Mouse (Mus musculus) T-helper 2 cell (primary cell): ENCODE data around the gene Htra3.

ENCODE experiments used
- in situ Hi-C: fragments of 300-600 bp; cut with MboI, MseI; formaldehyde crosslinking; loops from one replicate; pipeline ENCODE4 v1.15.1; 2025; ENCODE audit warnings: high pct_unique_total_duplicates

The Htra3 gene

GRCm38 (mm10) chr5:35701042-35701441, 21.5 kb upstream of the Htra3 start:
- in situ Hi-C loops = no loop called here

GRCm38 (mm10) chr5:35695815-35696214, 16.2 kb upstream of the Htra3 start:
- in situ Hi-C loops = no loop called here

GRCm38 (mm10) chr5:35693638-35694037, 14.1 kb upstream of the Htra3 start:
- in situ Hi-C loops = no loop called here

- in situ Hi-C loops = no loop called here
Observed at GRCm38 (mm10) chr5:35691246-35691645, 11.7 kb upstream of the Htra3 start.

GRCm38 (mm10) chr5:35690485-35691165, 11.0 kb upstream of the Htra3 start:
- in situ Hi-C loops = no loop called here

- in situ Hi-C loops = no loop called here
Observed at GRCm38 (mm10) chr5:35689374-35689773, 9.8 kb upstream of the Htra3 start.

GRCm38 (mm10) chr5:35688851-35689250, 9.3 kb upstream of the Htra3 start:
- in situ Hi-C loops = no loop called here

GRCm38 (mm10) chr5:35687098-35687497, 7.5 kb upstream of the Htra3 start:
- in situ Hi-C loops = no loop called here

- in situ Hi-C loops = no loop called here
Observed at GRCm38 (mm10) chr5:35686336-35686735, 6.8 kb upstream of the Htra3 start.

- in situ Hi-C loops = no loop called here
Observed at GRCm38 (mm10) chr5:35685079-35685478, 5.5 kb upstream of the Htra3 start.

GRCm38 (mm10) chr5:35680958-35681357, 1.4 kb upstream of the Htra3 start:
- in situ Hi-C loops = no loop called here

GRCm38 (mm10) chr5:35676964-35677363, 2.6 kb downstream of the Htra3 start:
- in situ Hi-C loops = no loop called here

- in situ Hi-C loops = no loop called here
Observed at GRCm38 (mm10) chr5:35674081-35674555, 5.5 kb downstream of the Htra3 start.

GRCm38 (mm10) chr5:35673086-35673485, 6.5 kb downstream of the Htra3 start:
- in situ Hi-C loops = no loop called here

- in situ Hi-C loops = no loop called here
Observed at GRCm38 (mm10) chr5:35672581-35672980, 7.0 kb downstream of the Htra3 start.

GRCm38 (mm10) chr5:35671474-35671891, 8.1 kb downstream of the Htra3 start:
- in situ Hi-C loops = no loop called here

- in situ Hi-C loops = no loop called here
Observed at GRCm38 (mm10) chr5:35670412-35670801, 9.2 kb downstream of the Htra3 start.

- in situ Hi-C loops = no loop called here
Observed at GRCm38 (mm10) chr5:35669747-35670411, 9.7 kb downstream of the Htra3 start.

- in situ Hi-C loops = no loop called here
Observed at GRCm38 (mm10) chr5:35666152-35666551, 13.4 kb downstream of the Htra3 start.

GRCm38 (mm10) chr5:35662021-35662545, 17.5 kb downstream of the Htra3 start:
- in situ Hi-C loops = no loop called here

GRCm38 (mm10) chr5:35661210-35661609, 18.4 kb downstream of the Htra3 start:
- in situ Hi-C loops = no loop called here

- in situ Hi-C loops = no loop called here
Observed at GRCm38 (mm10) chr5:35659503-35659902, 20.1 kb downstream of the Htra3 start.
